In the genomic region with DNA sequence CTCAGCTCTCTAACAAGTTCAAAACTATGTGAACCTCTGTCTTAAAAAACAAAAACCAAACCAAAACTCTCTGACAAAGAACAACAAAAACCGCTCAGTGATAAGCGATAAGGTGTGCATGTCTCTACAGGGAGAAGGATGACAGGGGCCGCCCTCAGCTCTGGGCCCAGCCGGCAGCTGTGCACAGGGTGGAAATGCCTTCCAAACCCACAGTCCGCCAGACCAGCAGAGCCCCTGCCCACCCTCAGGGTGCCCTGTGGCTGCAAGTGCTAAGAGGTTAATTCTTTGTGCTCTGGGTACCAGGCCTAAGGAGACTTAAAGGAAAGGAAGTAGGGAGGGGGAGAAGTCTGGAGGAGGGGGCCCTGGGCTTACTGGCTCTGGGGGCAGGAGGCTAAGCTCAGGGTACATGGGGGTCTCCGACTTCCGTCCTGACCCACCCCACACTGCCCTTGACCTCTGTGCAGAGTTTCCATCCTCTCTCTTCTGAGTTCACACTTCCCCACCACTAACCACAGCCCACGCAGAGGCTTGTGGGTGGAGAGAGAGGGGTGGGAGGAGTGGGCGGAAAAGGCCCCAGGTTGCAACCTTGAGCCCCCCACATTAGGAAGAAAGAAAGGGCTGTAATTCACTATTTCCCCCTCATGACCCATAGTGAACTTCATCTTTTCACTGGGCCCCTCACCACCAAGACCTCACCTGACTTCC, we compare ENCODE assay signal across 19 mouse cellular contexts. TPM values are rescaled to one million over a fixed set of nuclear protein-coding genes. Genes with fewer than 3 reads are reported as not detected.
DNase-seq lines count a peak whose midpoint lies in the region; ATAC-seq and TF ChIP-seq lines count a peak whose summit lies in the region.
"Had no signal": no experiment of that assay in that cellular context is flagged by ENCODE, and none has a peak within 500 bp of the region (broad histone marks: within the 10 kb centered on the region; RNA-seq: fewer than 3 reads in every experiment).

No protein-coding gene starts in this region.

- no peaks in the 10 kb centered on the region for H3K9me3 ChIP-seq in E14TG2a.4 (ENCODE audit: low read length)
- H3K9me3 ChIP-seq: heart, embryonic 13.5 days; limb, embryonic 12.5 days had no signal

- TF ChIP-seq CTCF in E14TG2a.4 (conservative IDR thresholded peaks at IDR 0.05; ENCODE audit: low read length), result no peak
- no peak for TF ChIP-seq CTCF in small intestine, adult 2 months (IDR thresholded peaks at IDR 0.05; ENCODE audit: extremely low read depth, insufficient read length, insufficient replicate concordance, low read depth, low read length)

- peaks cover 77% of the 10 kb centered on the region for H3K4me1 ChIP-seq in E14TG2a.4 (replicated peaks; ENCODE audit: low read depth, low read length)
- H3K4me1 ChIP-seq in small intestine, adult 2 months (ENCODE audit: control insufficient read depth, insufficient read depth, insufficient read length, low read length), result peaks cover 10% of the 10 kb centered on the region

- 87% methylated on average over 9 of the region's 9 CpGs for WGBS in small intestine, adult 2 months

- 0 out of 2 replicates have a peak, but pooled peaks have one; percentile 29 for ATAC-seq in granulocyte monocyte progenitor cell, adult 5-6 weeks (replicated peaks; ENCODE audit: poor library complexity, severe bottlenecking)
- ATAC-seq: forebrain, postnatal 0 days; hindbrain, postnatal 0 days had no signal

- peaks cover 10% of the 10 kb centered on the region for H3K36me3 ChIP-seq in E14TG2a.4 (ENCODE audit: insufficient read depth, low read length)
- no peaks in the 10 kb centered on the region for H3K36me3 ChIP-seq in small intestine, adult 2 months (ENCODE audit: control insufficient read depth, insufficient read depth, low read length)

- peak overlapping the region; percentile 32 for H3K4me3 ChIP-seq in E14TG2a.4 (replicated peaks; ENCODE audit: low read length)
- no peak overlapping the region for H3K4me3 ChIP-seq in small intestine, adult 2 months (ENCODE audit: low read depth, low read length)
- H3K4me3 ChIP-seq: heart, embryonic 13.5 days; limb, embryonic 12.5 days had no signal

- peak; percentile 36 for DNase-seq in testis, postnatal 10 days (ENCODE audit: low spot score)
- no peak for DNase-seq in testis, postnatal 14 days (ENCODE audit: low spot score)
- no peak for DNase-seq in Muller cell, postnatal 12 days (ENCODE audit: inconsistent ontology term)
- no peak for DNase-seq in cerebellum, adult 11-12 months
- no peak for DNase-seq in kidney, postnatal 25 days
- DNase-seq: adrenal gland, postnatal 25 days; cerebellum, adult 11 months; forebrain, postnatal 0 days; heart, postnatal 4 days; kidney, adult 8-10 months; kidney, postnatal 36 days; right cerebral cortex, postnatal 4 days had no signal

- peaks cover 64% of the 10 kb centered on the region for H3K27me3 ChIP-seq in E14TG2a.4 (ENCODE audit: insufficient read depth, low read length)
- peaks cover 13% of the 10 kb centered on the region for H3K27me3 ChIP-seq in small intestine, adult 2 months (ENCODE audit: control insufficient read depth, insufficient read depth, low read length)

- TF ChIP-seq POLR2A in small intestine, adult 2 months (IDR thresholded peaks at IDR 0.05; ENCODE audit: low read depth, low read length), result no peak

- peak overlapping the region; percentile 68 for H3K27ac ChIP-seq in small intestine, adult 2 months (ENCODE audit: insufficient read depth, low read depth, low read length)
- H3K27ac ChIP-seq: heart, embryonic 13.5 days; hindbrain, postnatal 0 days; limb, embryonic 12.5 days; liver, embryonic 14.5 days had no signal

RNA-seq across cellular contexts. Expression of a gene that starts 7.9 kb away (rescaled TPM):
- total RNA-seq in granulocyte monocyte progenitor cell, adult 5-6 weeks (2014; fragmentation: Nextera tagmentation), result 8.0 and 8.5 TPM in 2 replicates
- total RNA-seq in granulocyte monocyte progenitor cell, adult 5-6 weeks (2017), result 1.1 and 6.6 TPM in 2 replicates
- polyA plus RNA-seq in small intestine, adult 2 months (2012; rRNA removed), result 7.5 and 11.4 TPM in 2 replicates

RNA-seq across cellular contexts. Expression of a gene that starts 28.2 kb away (rescaled TPM):
- not detected in 2 replicates for total RNA-seq in granulocyte monocyte progenitor cell, adult 5-6 weeks (2014; fragmentation: Nextera tagmentation)
- total RNA-seq in granulocyte monocyte progenitor cell, adult 5-6 weeks (2017), result 0.26 TPM in 1 of 2 replicates, not detected in the other
- 1.0 and 2.3 TPM in 2 replicates for polyA plus RNA-seq in small intestine, adult 2 months (2012; rRNA removed)
- total RNA-seq: heart, postnatal 4 days had no signal
- polyA plus RNA-seq: heart, embryonic 13.5 days; limb, embryonic 12.5 days had no signal

RNA-seq across cellular contexts. Expression of a gene that starts 44.3 kb away (rescaled TPM):
- total RNA-seq in granulocyte monocyte progenitor cell, adult 5-6 weeks (2014; fragmentation: Nextera tagmentation), result 165 and 169 TPM in 2 replicates
- 300 and 382 TPM in 2 replicates for total RNA-seq in granulocyte monocyte progenitor cell, adult 5-6 weeks (2017)
- 7.5 and 13.5 TPM in 2 replicates for polyA plus RNA-seq in small intestine, adult 2 months (2012; rRNA removed)
